Mouse (Mus musculus): ENCODE measurements at regions not wholly inside any gene's neighbourhood (a gene's known extent, or its start where the extent isn't known, plus 50 kb on each side); places are given as distances from the start of the nearest gene placed in this dataset.
"Not testable (repeated sequence)": the region's sequence is repeated elsewhere in the genome, so short reads cannot be mapped to it uniquely, and the experiment has no call there.

GRCm38 (mm10) chr15:31989093-31989492 lies 188.0 kb upstream of the Tas2r119 start:
- CTCF ChIA-PET: no interaction called here

GRCm38 (mm10) chr15:31989593-31990290 lies 187.3 kb upstream of the Tas2r119 start:
- CTCF ChIA-PET: no interaction called here

- CTCF ChIA-PET: no interaction called here
Observed at GRCm38 (mm10) chr15:31997996-31998395, 179.1 kb upstream of the Tas2r119 start.

- CTCF ChIA-PET: no interaction called here
Observed at GRCm38 (mm10) chr15:31999553-31999952, 177.5 kb upstream of the Tas2r119 start.

- CTCF ChIA-PET: no interaction called here
Observed at GRCm38 (mm10) chr15:32002950-32003422, 174.1 kb upstream of the Tas2r119 start.

GRCm38 (mm10) chr15:32003489-32003888 lies 173.6 kb upstream of the Tas2r119 start:
- CTCF ChIA-PET: no interaction called here

- CTCF ChIA-PET: no interaction called here
Observed at GRCm38 (mm10) chr15:32005986-32006385, 171.1 kb upstream of the Tas2r119 start.

- CTCF ChIA-PET: no interaction called here
Observed at GRCm38 (mm10) chr15:32009818-32010217, 167.3 kb upstream of the Tas2r119 start.

GRCm38 (mm10) chr15:32012044-32012443 lies 165.0 kb upstream of the Tas2r119 start:
- CTCF ChIA-PET: interaction anchor here (0.6 to 0.7 kb wide), 3 partner anchors 412 to 708 kb away, joined by 3 to 4 read pairs (median 3); no protein-coding TSS in a partner anchor

- CTCF ChIA-PET: interaction anchor here (0.7 kb wide), 1 partner anchor 590 kb away, joined by 3 read pairs; no protein-coding TSS in a partner anchor
Observed at GRCm38 (mm10) chr15:32012838-32013237, 164.3 kb upstream of the Tas2r119 start.

- CTCF ChIA-PET: no interaction called here
Observed at GRCm38 (mm10) chr15:32015169-32015568, 161.9 kb upstream of the Tas2r119 start.

GRCm38 (mm10) chr15:32020323-32021008 lies 156.6 kb upstream of the Tas2r119 start:
- CTCF ChIA-PET: no interaction called here

- CTCF ChIA-PET: no interaction called here
Observed at GRCm38 (mm10) chr15:32021009-32021602, 156.0 kb upstream of the Tas2r119 start.

GRCm38 (mm10) chr15:32034091-32034490 lies 143.0 kb upstream of the Tas2r119 start:
- CTCF ChIA-PET: no interaction called here

GRCm38 (mm10) chr15:32034790-32035189 lies 142.3 kb upstream of the Tas2r119 start:
- CTCF ChIA-PET: no interaction called here

- CTCF ChIA-PET: no interaction called here
Observed at GRCm38 (mm10) chr15:32041764-32042163, 135.3 kb upstream of the Tas2r119 start.

GRCm38 (mm10) chr15:32042173-32042572 lies 134.9 kb upstream of the Tas2r119 start:
- CTCF ChIA-PET: no interaction called here

GRCm38 (mm10) chr15:32042589-32042988 lies 134.5 kb upstream of the Tas2r119 start:
- CTCF ChIA-PET: no interaction called here

- CTCF ChIA-PET: no interaction called here
Observed at GRCm38 (mm10) chr15:32043207-32043606, 133.9 kb upstream of the Tas2r119 start.

- CTCF ChIA-PET: not testable (repeated sequence)
Observed at GRCm38 (mm10) chr15:32043670-32044069, 133.4 kb upstream of the Tas2r119 start.

- CTCF ChIA-PET: no interaction called here
Observed at GRCm38 (mm10) chr15:32048836-32049235, 128.3 kb upstream of the Tas2r119 start.

- CTCF ChIA-PET: no interaction called here
Observed at GRCm38 (mm10) chr15:32061573-32061972, 115.5 kb upstream of the Tas2r119 start.

GRCm38 (mm10) chr15:32082109-32082508 lies 95.0 kb upstream of the Tas2r119 start:
- CTCF ChIA-PET: no interaction called here

Data from spleen, embryonic (tissue).